Mouse (Mus musculus): ENCODE data around the gene Tmem167b. TPM values are rescaled to one million over a fixed set of nuclear protein-coding genes. Genes with fewer than 3 reads are reported as not detected.

The Tmem167b gene
- polyA plus RNA-seq, 1 experiment from 2014 or later, result 47.5 TPM

Small RNA genes within 50 kb of the gene (microRNA-seq; reads per million reads assigned to microRNA genes)
- gene Gm22860, result not detected

Other genes starting within 250 kb of the Tmem167b start
- 0.15 and 0.19 TPM in 2 replicates for gene Mybphl, start 197.6 kb downstream of the Tmem167b start, polyA plus RNA-seq (2015; fragmentation: Nextera tagmentation; extraction: Ambion mirVana)
- gene Psrc1, start 178.6 kb downstream of the Tmem167b start, polyA plus RNA-seq (2015; fragmentation: Nextera tagmentation; extraction: Ambion mirVana), result 5.5 and 12.4 TPM in 2 replicates
- gene Celsr2, start 146.9 kb downstream of the Tmem167b start, polyA plus RNA-seq (2015; fragmentation: Nextera tagmentation; extraction: Ambion mirVana), result 34.4 and 35.0 TPM in 2 replicates
- 206 and 219 TPM in 2 replicates for gene Sars, start 117.3 kb downstream of the Tmem167b start, polyA plus RNA-seq (2015; fragmentation: Nextera tagmentation; extraction: Ambion mirVana)
- 0.87 and 1.2 TPM in 2 replicates for gene 1700013F07Rik, start 28.3 kb downstream of the Tmem167b start, polyA plus RNA-seq (2015; fragmentation: Nextera tagmentation; extraction: Ambion mirVana)
- gene 5330417C22Rik, start 25.9 kb downstream of the Tmem167b start, polyA plus RNA-seq (2015; fragmentation: Nextera tagmentation; extraction: Ambion mirVana), result 12.1 and 15.8 TPM in 2 replicates
- gene Taf13, start 9.2 kb upstream of the Tmem167b start, polyA plus RNA-seq (2015; fragmentation: Nextera tagmentation; extraction: Ambion mirVana), result 43.7 and 46.5 TPM in 2 replicates
- 80.5 and 94.7 TPM in 2 replicates for gene Wdr47, start 28.8 kb upstream of the Tmem167b start, polyA plus RNA-seq (2015; fragmentation: Nextera tagmentation; extraction: Ambion mirVana)
- 34.1 and 44.1 TPM in 2 replicates for gene Clcc1, start 91.4 kb upstream of the Tmem167b start, polyA plus RNA-seq (2015; fragmentation: Nextera tagmentation; extraction: Ambion mirVana)
- gene Gpsm2, start 159.8 kb upstream of the Tmem167b start, polyA plus RNA-seq (2015; fragmentation: Nextera tagmentation; extraction: Ambion mirVana), result 17.5 and 23.6 TPM in 2 replicates
- gene Aknad1, start 177.2 kb upstream of the Tmem167b start, polyA plus RNA-seq (2015; fragmentation: Nextera tagmentation; extraction: Ambion mirVana), result 0.10 TPM in 1 of 2 replicates, not detected in the other

All from neural tube, embryonic 15.5 days (tissue).